ENCODE assay signal across 7 mouse cellular contexts in genomic region chr8:54077271-54078120, GRCm38 (mm10). TPM values are rescaled to one million over a fixed set of nuclear protein-coding genes. Genes with fewer than 3 reads are reported as not detected.
DNase-seq lines count a peak whose midpoint lies in the region; ATAC-seq and TF ChIP-seq lines count a peak whose summit lies in the region.

TSS of gene Vegfc (plus strand) at chr8:54077606.

- TF ChIP-seq CTCF in spleen, adult 2 months (IDR thresholded peaks at IDR 0.05; ENCODE audit: extremely low read depth, insufficient read depth, insufficient read length, insufficient replicate concordance) = no peak

- peak within 1 kb of the TSS; percentile 93 for H3K4me2 ChIP-seq in hindbrain, embryonic 16.5 days (ENCODE audit: low read length)
- H3K4me2 ChIP-seq in limb, embryonic 13.5 days (replicated peaks) = peak within 1 kb of the TSS; percentile 86
- peak within 1 kb of the TSS; percentile 85 for H3K4me2 ChIP-seq in midbrain, embryonic 13.5 days (replicated peaks)

- peaks cover 3% of the 10 kb centered on the region for H3K27me3 ChIP-seq in hindbrain, embryonic 16.5 days (replicated peaks; ENCODE audit: control insufficient read depth, insufficient read depth, low read length)
- H3K27me3 ChIP-seq in limb, embryonic 13.5 days = no peaks in the 10 kb centered on the region
- H3K27me3 ChIP-seq in midbrain, embryonic 13.5 days = peaks cover 25% of the 10 kb centered on the region
- peaks cover 3% of the 10 kb centered on the region; the same call in 1 of the 2 replicates for H3K27me3 ChIP-seq in spleen, adult 2 months (ENCODE audit: control insufficient read depth, insufficient read depth, low read length)

- peak within 1 kb of the TSS; percentile 88 for H3K4me3 ChIP-seq in hindbrain, embryonic 16.5 days (ENCODE audit: low read length)
- H3K4me3 ChIP-seq in limb, embryonic 13.5 days = peak within 1 kb of the TSS; percentile 79
- peak within 1 kb of the TSS; percentile 86 for H3K4me3 ChIP-seq in midbrain, embryonic 13.5 days (replicated peaks)
- H3K4me3 ChIP-seq in spleen, adult 2 months (ENCODE audit: extremely low read depth, insufficient read depth, insufficient read length) = peak within 1 kb of the TSS; percentile 64

- no peak for TF ChIP-seq POLR2A in spleen, adult 2 months (IDR thresholded peaks at IDR 0.05; ENCODE audit: low read depth, low read length)

- H3K27ac ChIP-seq in hindbrain, embryonic 16.5 days (ENCODE audit: low read depth, low read length) = peak within 1 kb of the TSS; percentile 81
- peak within 1 kb of the TSS; percentile 58; the same call in 1 of the 2 replicates for H3K27ac ChIP-seq in limb, embryonic 13.5 days
- H3K27ac ChIP-seq in midbrain, embryonic 13.5 days = peak within 1 kb of the TSS; percentile 64
- H3K27ac ChIP-seq in spleen, adult 2 months (ENCODE audit: insufficient read depth, low read length) = peak within 1 kb of the TSS; percentile 20; the same call in 1 of the 2 replicates

- under 1% methylated on average over 56 of the region's 79 CpGs for WGBS in hindbrain, embryonic 16.5 days
- WGBS in limb, embryonic 13.5 days = under 1% methylated on average over 72 of the region's 79 CpGs
- under 1% methylated on average over 56 of the region's 79 CpGs for WGBS in midbrain, embryonic 13.5 days
- under 1% methylated on average over 75 of the region's 79 CpGs for WGBS in spleen, adult 2 months

- H3K9ac ChIP-seq in hindbrain, embryonic 16.5 days (ENCODE audit: low read depth, low read length) = peak within 1 kb of the TSS; percentile 89
- H3K9ac ChIP-seq in limb, embryonic 13.5 days = peak within 1 kb of the TSS; percentile 78
- peak within 1 kb of the TSS; percentile 80 for H3K9ac ChIP-seq in midbrain, embryonic 13.5 days (replicated peaks)

- H3K4me1 ChIP-seq in hindbrain, embryonic 16.5 days (ENCODE audit: control insufficient read depth, insufficient read depth, low read depth, low read length) = peaks cover 4% of the 10 kb centered on the region; the same call in 1 of the 2 replicates
- peaks cover 17% of the 10 kb centered on the region for H3K4me1 ChIP-seq in limb, embryonic 13.5 days
- H3K4me1 ChIP-seq in midbrain, embryonic 13.5 days (replicated peaks) = peaks cover 9% of the 10 kb centered on the region; the same call in 1 of the 2 replicates
- peaks cover 8% of the 10 kb centered on the region; the same call in 1 of the 2 replicates for H3K4me1 ChIP-seq in spleen, adult 2 months (ENCODE audit: control insufficient read depth, insufficient read depth, insufficient read length)

- H3K36me3 ChIP-seq in hindbrain, embryonic 16.5 days (ENCODE audit: control insufficient read depth, insufficient read depth, low read length) = no peaks in the 10 kb centered on the region
- no peaks in the 10 kb centered on the region for H3K36me3 ChIP-seq in limb, embryonic 13.5 days
- H3K36me3 ChIP-seq in midbrain, embryonic 13.5 days = no peaks in the 10 kb centered on the region
- H3K36me3 ChIP-seq in spleen, adult 2 months (ENCODE audit: control insufficient read depth, insufficient read depth, low read length) = no peaks in the 10 kb centered on the region

- H3K9me3 ChIP-seq in hindbrain, embryonic 16.5 days (ENCODE audit: control insufficient read depth, low read length) = no peaks in the 10 kb centered on the region
- no peaks in the 10 kb centered on the region for H3K9me3 ChIP-seq in limb, embryonic 13.5 days
- H3K9me3 ChIP-seq in midbrain, embryonic 13.5 days = no peaks in the 10 kb centered on the region

- DNase-seq in adipocyte (ENCODE audit: low spot score) = peak; percentile 43
- DNase-seq in cerebellum, postnatal 36 days = peak; percentile 54 to 56
- peak; percentile 6 to 10 for DNase-seq in gastrocnemius, adult 8-10 months (ENCODE audit: low spot score in 2 of 2)
- peak in 1 of 2 experiments; percentile 28 for DNase-seq in spleen, adult 2 months (ENCODE audit: low read depth in 1 of 2, low spot score in 2 of 2)

- ATAC-seq in hindbrain, embryonic 16.5 days = peak; percentile 85
- ATAC-seq in limb, embryonic 13.5 days (ENCODE audit: low FRiP score, low read depth) = peak; percentile 62
- peak; percentile 87 for ATAC-seq in midbrain, embryonic 13.5 days

RNA-seq across cellular contexts. Expression of gene Vegfc, which starts in this region (rescaled TPM):
- total RNA-seq in gastrocnemius, adult 8-10 months (2022) = 1 to 10 TPM in 3 of 4 experiments, under 1 TPM in 1; 0.60 to 1.8 (median 1.2) TPM
- 3.5 TPM in 2 replicates for polyA plus RNA-seq in hindbrain, embryonic 16.5 days (2015; fragmentation: Nextera tagmentation; extraction: Ambion mirVana)
- polyA plus RNA-seq in limb, embryonic 13.5 days (2015; fragmentation: Nextera tagmentation; extraction: Ambion mirVana) = 7.7 and 7.9 TPM in 2 replicates
- 3.1 and 3.3 TPM in 2 replicates for polyA plus RNA-seq in midbrain, embryonic 13.5 days (2015; fragmentation: Nextera tagmentation; extraction: Ambion mirVana)
- 2.3 and 3.0 TPM in 2 replicates for polyA plus RNA-seq in spleen, adult 2 months (2012; rRNA removed)

Comparison
In these comparisons a context has a peak if more than half of its experiments do, and no peak if none do; other contexts are left out.
1. H3K27ac ChIP-seq: peak in every context shown above with its lines; median percentile 81 in hindbrain, embryonic 16.5 days; 64 in midbrain, embryonic 13.5 days; 58 in limb, embryonic 13.5 days; 20 in spleen, adult 2 months.